Mouse (Mus musculus) kidney, adult 9 months (tissue): ENCODE results near the gene Insl5.

Source experiments
- DNase-seq: peaks from one replicate; pipeline ENCODE4 v3.0.0; 2022

Insl5 gene

GRCm38 (mm10) chr4:102989391-102989790 lies 37.3 kb downstream of the Insl5 start:
- DNase-seq: no peak

- DNase-seq: no peak
These were observed 38.1 kb downstream of the Insl5 start for GRCm38 (mm10) chr4:102988526-102988925.

DNA sequence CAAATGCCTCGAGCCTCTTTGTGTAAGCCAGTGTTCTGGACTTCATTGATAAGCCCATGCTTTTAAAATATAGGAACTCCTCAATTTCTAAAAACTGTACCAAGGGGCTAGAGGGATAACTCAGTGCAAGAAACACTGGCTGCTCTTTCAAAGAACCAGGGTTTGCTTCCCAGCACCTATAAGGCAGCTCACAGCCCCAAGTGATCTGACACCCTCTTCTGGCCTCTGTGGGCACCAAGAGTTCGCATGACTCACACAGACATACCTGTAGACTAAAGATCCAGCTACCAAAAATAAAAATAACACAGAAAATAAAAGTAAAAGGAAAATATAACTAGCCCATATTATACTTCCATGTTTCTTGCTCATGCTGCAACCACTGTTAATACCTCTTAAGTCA lies 38.9 kb downstream of the Insl5 start:
- no peak for DNase-seq

- no peak for DNase-seq
These were observed 39.3 kb downstream of the Insl5 start for GRCm38 (mm10) chr4:102987325-102987724.

DNA sequence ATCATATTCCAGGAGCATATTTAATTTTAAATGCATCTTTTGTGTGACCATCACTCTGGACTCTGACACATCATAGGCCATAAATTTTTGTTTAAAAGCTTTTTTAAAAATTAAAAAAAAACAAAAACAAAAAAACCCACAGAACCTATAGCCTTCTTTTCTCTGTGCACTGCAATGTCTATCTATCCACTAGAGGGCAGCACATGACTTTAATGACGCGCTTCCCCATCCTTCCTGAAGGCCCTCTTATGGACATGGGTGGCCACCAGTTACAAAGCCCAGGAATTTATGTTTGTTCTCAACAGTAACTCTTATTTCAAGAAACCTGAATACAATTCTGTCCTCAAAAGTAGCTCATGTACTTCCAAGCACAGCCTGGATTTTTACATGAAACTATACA lies 39.7 kb downstream of the Insl5 start:
- peak; percentile 61 for DNase-seq

DNA sequence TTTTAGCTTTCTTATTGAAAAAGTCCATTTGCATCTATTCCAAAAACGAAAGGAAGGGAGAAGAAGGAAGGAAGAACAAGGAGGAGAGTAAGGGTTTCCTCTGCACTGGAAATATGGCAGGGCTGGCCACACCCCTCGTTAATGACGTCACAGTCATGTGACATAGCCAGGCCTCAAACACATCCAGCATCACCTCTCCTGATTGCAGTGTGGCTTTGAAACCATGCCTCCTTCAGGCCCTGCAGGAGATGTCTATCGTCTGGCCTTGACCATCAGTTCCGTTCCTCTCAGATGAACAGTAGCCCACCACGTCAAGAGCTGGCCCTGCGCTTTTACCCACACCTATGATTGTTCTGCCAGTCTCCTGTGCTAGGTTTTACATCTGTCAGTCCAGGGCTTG lies 40.5 kb downstream of the Insl5 start:
- no peak for DNase-seq

DNA sequence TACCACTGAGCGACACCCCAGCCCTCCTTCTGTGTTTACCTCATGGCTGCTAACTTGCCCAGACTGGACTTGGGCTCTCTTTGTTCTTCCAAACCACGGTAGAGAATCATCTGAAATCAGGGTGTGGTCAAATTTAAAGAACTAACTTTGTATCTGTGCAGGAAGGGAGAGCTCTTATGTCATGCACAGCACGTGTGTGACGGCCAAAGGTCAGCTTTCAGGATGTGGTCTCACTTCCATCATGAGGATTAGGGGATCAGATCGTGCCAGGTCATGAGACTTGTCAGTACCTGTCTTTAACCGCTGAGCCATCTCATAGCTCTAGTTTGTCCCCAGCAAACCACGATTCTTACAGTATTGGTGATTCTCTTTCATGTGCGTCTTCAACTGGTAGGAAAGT lies 44.9 kb downstream of the Insl5 start:
- DNase-seq: no peak

- DNase-seq: no peak
These were observed 47.3 kb downstream of the Insl5 start for GRCm38 (mm10) chr4:102979385-102979784.

DNA sequence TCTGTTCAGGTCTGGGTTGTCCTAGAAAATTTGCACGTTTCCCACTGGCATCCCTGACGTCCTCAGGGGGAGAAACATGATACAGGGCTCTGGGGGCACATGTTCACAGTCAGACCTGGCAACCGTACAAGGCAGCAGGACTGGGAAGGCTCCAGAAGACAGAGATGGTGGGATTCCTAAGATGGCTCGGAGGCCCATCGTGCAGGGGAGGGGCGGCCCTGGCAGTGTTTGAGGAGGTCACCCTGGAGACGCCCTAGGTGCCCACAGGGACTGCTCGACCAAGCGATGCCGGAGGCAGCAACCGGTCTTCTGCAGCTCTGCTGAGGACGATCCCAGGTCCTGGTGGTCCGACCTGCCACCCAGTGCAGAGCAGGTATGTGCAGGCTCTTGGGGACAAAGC lies 48.2 kb downstream of the Insl5 start, which contains the start of gene Tctex1d1:
Tctex1d1 (plus strand) TSS at position 167 of the 400 bp plus-strand sequence.
- DNase-seq: no peak

GRCm38 (mm10) chr4:102977778-102978321 lies 48.8 kb downstream of the Insl5 start:
- no peak for DNase-seq

GRCm38 (mm10) chr4:102976290-102977275 lies 50.1 kb downstream of the Insl5 start:
- DNase-seq: no peak

DNA sequence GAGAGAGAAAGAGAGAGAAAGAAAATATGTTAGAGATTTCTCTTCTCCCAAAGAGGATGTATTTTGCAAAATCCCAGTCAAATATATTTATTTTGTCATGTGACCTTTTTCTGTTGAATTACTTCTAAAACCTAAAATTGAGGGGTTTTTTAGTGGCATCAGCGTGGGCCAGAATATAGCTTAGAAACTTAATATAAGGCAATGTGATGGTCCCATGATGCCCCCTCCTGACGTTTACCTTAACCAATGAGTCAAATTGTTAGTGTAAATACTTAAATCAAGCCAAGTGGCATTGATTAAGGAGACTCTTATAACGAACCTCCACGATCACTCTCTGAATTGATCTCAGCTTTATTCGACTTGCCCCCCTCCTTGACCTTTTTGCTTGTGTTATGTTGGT lies 52.5 kb downstream of the Insl5 start:
- no peak for DNase-seq

DNA sequence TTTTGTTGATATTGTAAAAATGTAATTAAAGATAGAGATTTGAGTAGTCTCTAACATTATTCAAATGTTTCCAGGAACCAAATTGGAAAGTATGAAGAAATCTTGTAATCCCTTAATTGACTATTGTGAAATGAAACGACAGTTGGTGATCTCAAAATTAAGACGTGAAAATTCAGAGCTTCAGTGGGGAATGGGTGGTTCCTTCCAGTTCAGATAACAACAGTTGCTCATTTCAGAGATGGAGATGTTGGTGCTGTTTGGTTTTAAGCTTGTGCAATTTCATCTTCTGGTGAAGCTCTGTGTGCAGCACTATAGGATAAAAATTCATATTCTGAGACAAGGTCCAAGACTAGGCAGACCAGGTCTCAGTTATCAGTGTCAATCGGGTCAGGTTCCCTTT lies 54.6 kb downstream of the Insl5 start:
- DNase-seq: no peak

DNA sequence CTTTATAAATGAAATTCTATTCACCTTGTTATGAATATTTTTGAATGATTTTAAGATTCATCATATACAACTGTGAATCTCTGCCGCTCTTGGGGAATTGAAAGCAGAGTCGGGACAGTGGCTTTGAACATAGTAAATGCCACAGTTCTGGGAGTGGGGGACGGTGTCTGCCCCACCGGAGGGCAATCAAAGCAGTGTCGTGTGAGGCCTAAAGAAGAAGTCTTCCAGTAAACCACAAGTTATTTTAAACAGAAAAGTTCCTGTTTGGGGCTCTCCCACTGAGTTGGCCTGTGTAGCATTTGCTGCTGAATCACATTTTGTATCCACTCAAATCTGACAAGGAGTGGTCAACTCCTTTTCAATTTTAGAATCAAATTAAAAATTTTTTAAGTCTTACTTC lies 55.5 kb downstream of the Insl5 start:
- DNase-seq: no peak

- DNase-seq: no peak
These were observed 57.0 kb downstream of the Insl5 start for GRCm38 (mm10) chr4:102969599-102969998.
